Mouse (Mus musculus) ZHBTc4 (cell line): ENCODE data around the gene Cd34.
A peak's percentile ranks its signal among the peaks of the same experiment; 100 is the strongest.

Source experiments
- DNase-seq: peaks from one replicate; pipeline ENCODE4 v3.0.0-alpha.2; 2011; ENCODE audit warnings: low read depth, low spot score

Cd34 gene

DNA sequence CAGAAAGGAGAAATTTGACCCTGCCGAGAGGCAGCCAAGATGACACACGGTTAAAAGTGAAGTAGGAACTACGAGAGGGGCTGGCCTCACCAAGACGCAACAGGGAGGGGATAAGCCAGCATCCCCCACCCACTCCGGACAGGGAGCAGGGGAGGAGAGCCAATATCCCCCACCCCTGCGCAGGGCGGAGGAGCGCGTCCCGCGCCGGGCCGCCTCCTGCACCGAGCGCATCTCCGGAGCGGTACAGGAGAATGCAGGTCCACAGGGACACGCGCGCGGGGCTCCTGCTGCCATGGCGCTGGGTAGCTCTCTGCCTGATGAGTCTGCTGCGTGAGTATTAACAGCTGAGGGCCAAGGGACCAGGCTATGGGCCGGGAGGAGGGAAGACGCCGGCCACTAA is at the start of gene Cd34:
Gene Cd34, plus strand, starts transcription at position 105 of the 400 bp plus-strand sequence.
- peak; percentile 73 for DNase-seq

DNA sequence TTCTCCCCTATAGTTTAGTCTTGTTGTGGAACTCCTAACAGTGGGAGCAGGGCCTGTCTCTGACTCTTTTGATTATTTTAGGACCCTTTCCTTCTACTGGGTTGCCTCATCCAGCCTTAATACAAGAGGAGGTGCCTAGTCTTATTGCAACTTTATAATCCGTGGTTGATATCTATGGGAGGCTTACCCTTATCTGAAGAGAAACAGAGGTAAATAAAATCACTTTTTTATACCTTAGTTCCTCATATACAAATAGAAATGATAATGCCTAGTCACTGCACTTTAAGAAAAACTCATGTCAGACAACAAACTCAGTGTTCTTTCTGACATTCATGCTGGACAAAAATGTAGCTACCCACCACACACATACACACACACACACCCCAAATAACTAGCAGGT is 44.1 kb upstream of the Cd34 start:
- no peak for DNase-seq

DNA sequence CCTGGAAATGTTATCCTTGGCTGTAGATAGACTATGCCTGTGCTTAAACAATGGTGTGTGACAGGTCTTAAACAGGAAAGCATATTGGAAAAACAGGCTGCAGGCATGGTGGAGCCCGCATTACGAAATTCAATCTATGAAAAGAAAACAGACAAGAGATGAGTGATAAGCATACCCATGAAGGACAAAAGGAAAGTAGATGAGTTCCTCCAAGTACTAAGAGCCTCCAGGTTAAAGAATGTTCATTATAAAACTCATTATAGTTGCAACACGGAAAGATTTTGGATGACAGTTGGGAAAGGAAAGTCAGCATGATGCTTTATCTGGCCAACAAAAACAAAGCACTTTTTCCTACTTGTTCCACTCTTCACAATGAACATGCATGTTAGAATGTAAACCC is 43.3 kb upstream of the Cd34 start:
- no peak for DNase-seq

GRCm38 (mm10) chr1:194901075-194901474 is 37.5 kb upstream of the Cd34 start:
- DNase-seq: no peak

DNA sequence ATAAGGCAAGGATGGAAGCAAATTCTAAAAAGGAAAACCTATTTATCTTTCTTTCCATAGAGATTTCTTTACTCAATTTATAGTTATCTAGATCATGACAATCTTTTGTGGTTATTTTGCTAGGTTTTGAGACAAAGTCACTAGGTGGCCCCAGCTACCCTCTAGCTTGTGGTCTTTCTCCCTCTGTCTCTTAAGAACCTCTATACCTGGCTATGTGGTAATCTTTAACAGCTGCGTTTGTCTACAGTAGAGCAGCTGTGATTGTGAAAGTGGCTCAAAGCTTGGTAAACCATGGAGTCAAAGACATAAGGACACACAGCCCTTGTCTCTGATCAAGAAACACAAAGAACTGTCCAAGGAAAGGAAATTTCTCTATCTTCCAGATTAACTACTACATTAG is 36.8 kb upstream of the Cd34 start:
- no peak for DNase-seq

- DNase-seq: no peak
These were observed 29.7 kb upstream of the Cd34 start for GRCm38 (mm10) chr1:194908956-194909355.

- no peak for DNase-seq
These were observed 12.8 kb upstream of the Cd34 start for GRCm38 (mm10) chr1:194925753-194926350.

DNA sequence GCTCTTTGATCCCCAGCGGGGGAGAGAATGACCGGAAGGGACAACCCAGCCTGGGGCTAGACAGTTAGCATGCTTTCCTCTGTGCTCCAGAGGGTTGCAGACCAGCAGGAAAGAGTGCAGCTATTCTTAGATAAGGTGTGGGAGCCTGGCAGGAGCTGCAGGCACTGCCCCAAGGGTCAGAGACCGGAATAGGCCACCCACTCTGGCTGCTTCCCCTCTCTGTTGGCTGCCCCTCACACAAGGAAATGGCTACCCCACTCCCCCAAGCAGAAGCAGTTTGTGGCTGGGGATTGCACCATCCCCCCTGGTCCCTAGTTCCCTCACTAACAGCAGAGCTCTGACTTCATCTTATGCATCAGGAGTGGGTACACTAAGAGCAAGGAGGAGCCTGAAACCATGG is 10.7 kb upstream of the Cd34 start:
- DNase-seq: no peak

GRCm38 (mm10) chr1:194929275-194929971 is 9.2 kb upstream of the Cd34 start:
- DNase-seq: no peak

DNA sequence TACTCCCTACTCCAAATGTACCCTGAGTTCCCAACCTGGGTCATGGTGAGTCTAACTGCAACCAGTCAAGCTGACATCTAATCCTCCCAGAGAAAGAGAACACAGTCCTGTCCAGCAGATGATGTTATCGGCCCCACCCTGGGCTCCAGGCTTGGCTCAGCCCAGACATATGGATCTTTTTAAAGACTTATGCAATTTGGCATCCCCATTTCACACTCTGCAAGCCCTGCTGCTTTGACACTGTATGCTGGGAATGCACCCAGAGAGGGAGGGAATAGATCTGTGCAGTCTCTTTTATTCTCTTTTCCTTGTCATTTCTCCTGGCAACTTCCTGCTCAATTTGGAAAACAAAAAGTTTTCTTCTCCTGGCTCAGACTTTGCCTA is 8.7 kb upstream of the Cd34 start:
- DNase-seq: peak; percentile 12

- no peak for DNase-seq
These were observed 7.9 kb upstream of the Cd34 start for GRCm38 (mm10) chr1:194930706-194931105.

GRCm38 (mm10) chr1:194935351-194935750 is 3.3 kb upstream of the Cd34 start:
- no peak for DNase-seq

DNA sequence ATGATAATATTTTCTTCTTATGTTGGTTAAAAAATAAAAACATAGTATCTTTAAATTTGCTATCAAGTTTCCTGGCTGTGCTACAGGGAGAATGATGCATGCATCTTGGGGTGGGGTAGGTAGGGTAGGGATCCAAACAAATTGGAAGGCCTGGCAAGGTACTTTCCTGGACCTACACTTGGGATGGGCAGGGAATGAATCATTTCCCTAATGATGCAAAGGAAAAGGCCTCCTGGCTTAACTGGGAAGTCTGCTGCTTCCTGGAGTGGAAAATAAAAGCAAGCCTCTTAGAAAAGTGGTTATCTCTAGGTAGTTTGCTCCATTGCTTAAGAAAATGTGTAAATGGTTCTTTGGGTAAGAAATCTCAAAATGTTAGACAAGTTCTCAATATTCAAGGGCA is 2.9 kb downstream of the Cd34 start:
- no peak for DNase-seq

GRCm38 (mm10) chr1:194942912-194943311 is 4.3 kb downstream of the Cd34 start:
- no peak for DNase-seq

DNA sequence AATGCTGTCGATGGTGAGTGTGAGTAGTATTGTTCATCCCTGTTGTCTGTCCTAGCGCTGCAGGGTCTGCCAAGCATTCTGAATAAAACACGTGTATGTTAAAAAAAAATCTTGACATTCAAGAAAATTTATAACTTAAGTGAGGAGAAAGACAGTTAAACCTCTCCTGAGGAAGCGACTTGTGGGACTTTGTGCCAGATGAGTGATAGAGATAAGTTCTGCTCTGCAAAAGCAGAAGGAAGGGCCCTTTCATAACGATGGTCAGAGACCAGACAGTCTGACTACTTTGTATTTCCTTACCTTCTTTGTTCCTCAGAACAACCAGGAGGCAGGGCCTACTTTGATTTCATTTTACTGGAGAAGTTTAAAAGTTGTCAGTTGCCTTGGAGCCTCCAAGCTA is 4.9 kb downstream of the Cd34 start:
- DNase-seq: no peak

GRCm38 (mm10) chr1:194945382-194945781 is 6.8 kb downstream of the Cd34 start:
- DNase-seq: no peak

DNA sequence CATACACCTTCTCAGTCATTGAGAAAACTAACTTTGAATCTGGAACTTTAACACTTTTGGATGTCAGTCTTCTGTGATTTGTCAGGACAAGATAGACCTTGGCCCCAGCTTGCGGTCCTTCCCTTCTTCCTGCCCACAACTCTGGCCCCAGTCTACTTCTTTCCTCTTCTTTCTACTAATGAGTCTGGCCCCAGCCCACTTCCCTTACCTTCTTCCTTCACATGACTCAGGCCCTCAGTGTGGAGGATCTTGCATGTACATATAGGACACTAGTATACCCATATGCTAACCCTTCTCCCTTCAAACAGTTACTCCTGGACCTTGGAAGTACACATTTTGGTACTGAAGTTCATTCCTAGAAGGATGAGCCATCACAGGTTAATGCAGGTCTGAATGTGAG is 7.8 kb downstream of the Cd34 start:
- DNase-seq: no peak

GRCm38 (mm10) chr1:194950913-194951312 is 12.3 kb downstream of the Cd34 start:
- no peak for DNase-seq

DNA sequence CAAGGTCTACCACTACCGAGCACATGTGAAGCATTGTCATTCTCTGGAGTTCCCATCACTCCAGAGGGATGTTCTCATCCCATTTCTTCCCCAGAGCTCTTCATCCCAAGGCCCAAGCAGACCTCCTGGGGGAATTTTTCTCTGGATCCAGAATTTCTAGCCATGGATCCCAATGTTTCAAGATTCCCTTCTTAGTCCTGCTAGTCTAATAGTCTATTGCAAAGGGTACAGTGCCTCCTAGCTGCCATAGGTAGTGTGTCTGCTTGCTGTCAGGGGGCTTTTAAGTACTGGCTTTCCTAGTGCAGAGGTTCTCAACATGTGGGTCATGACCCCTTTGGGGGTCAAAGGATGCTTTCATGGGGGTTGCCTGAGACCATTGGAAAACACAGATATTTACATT is 14.3 kb downstream of the Cd34 start:
- DNase-seq: no peak

DNA sequence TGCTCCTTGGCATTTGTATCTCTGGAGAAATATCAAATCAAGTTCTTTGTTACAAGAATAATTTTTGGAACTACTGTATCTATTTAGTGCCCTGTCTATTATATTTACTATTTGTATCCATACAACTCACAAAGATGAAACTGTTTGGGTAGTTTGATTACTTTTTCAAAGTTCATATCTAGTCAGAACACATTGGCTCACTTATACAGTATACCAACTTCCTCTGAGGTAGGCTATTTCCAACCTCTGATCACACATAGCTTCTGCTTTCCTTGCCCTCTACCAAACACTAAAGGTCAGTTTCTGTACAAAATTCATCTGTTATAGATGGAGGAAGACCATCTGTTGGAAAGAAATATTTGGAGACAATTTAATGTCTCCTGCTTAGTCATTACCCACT is 16.1 kb downstream of the Cd34 start:
- no peak for DNase-seq

DNA sequence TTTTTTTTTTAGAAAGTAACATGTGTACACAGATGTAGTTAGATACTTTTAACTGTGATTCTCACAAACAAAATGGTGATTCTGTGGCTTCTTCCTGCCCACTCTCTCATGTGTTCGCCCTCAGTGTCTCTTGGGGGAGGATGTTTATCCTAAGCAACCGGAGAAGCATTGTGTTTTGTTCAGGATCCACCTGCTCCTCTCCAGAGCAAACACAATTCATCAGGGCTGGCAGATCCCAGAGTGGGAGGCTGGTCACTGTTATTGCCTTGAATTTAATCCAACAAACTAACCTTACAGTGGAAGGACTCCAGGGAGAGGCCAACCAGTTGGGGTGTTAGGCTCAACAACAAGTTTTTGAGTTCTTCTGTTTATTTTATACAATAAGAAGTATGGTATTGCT is 17.1 kb downstream of the Cd34 start:
- DNase-seq: no peak

DNA sequence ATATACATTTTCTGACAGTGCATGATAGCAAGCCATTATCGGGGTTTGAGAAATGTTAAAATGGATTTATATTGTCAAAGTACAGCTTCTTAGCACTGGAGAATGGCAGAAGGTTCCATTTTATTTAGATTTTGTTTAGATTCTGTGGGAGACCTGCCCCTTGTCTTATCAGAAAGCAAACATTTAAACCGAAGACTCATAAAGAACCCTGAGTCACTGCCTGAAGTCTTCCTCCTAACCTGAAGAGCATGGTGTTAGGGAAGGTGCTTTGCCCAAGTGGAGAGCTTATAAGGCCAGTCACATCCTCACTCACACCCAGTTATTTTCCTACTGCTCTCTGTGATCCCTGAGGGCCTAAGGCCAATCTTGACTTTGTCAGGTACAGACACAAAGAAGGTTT is 18.4 kb downstream of the Cd34 start:
- DNase-seq: no peak

DNA sequence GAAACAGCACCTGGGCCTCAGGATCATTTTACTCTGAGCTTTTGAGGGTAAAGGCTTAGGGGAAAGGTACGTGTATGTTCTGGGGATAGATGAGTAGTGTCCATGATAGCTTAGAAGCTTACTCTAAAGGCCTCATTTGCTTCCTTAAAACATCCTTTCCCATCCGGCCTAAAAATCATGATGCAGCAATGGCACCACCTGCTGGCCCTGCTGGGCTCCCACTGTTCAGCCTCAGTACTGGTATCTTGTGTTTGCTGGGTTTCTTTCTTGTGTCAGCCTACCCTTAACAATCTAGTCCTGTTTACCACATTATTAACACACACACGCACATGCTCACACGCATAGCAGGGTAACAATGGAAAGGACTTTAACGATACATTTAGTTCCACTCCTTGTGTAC is 23.6 kb downstream of the Cd34 start:
- DNase-seq: peak; percentile 54

DNA sequence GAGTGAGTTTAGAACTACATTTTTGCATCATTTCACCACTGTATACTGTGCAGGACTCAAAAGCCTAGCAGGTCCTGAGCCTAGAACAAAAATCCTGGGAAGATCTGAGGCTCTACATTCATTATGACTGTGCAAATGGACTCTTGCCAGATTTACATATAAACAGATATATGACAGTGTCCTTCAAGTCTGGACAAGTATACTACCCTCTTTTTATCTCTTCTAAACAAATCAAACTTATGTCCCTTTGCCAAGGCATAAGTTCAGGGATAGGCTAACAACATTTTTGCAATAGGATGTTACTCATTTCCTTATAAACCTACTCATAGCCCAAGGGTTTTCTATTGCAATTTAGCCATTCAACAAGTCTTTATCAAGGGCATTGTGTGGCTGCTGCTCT is 24.1 kb downstream of the Cd34 start:
- DNase-seq: no peak
